Mouse (Mus musculus) embryonic facial prominence, embryonic 15.5 days (tissue): Measurements from ENCODE around the gene Cntnap2. TPM values are rescaled to one million over a fixed set of nuclear protein-coding genes. Genes with fewer than 3 reads are reported as not detected.

Source experiments
- ATAC-seq: fragments of 200-750 bp; cut with Nextera tagmentation; 2 replicates; pipeline ENCODE4 v1.8.0; 2017; ENCODE audit warnings: low read depth, moderate TSS enrichment; ENCODE audit not compliant: insufficient number of reproducible peaks, low FRiP score, low TSS enrichment
- H3K27ac ChIP-seq: fragments of 300-500 bp; sonication (generic); replicated peaks from 2 replicates; pipeline ENCODE4 v1.5.1; 2015; ENCODE audit warnings: mild to moderate bottlenecking, inconsistent platforms
- H3K27me3 ChIP-seq: fragments of 300-500 bp; sonication (generic); 2 replicates; pipeline ENCODE4 v1.6.1; 2015; ENCODE audit warnings: inconsistent platforms
- H3K36me3 ChIP-seq: fragments of 300-500 bp; sonication (generic); 2 replicates; pipeline ENCODE4 v1.6.1; 2015; ENCODE audit warnings: mild to moderate bottlenecking, inconsistent platforms
- H3K4me1 ChIP-seq: fragments of 300-500 bp; sonication (generic); 2 replicates; pipeline ENCODE4 v1.6.1; 2015; ENCODE audit warnings: inconsistent platforms
- H3K4me2 ChIP-seq: fragments of 300-500 bp; sonication (generic); replicated peaks from 2 replicates; pipeline ENCODE4 v1.6.1; 2015; ENCODE audit warnings: mild to moderate bottlenecking, inconsistent platforms
- H3K4me3 ChIP-seq: fragments of 300-500 bp; sonication (generic); replicated peaks from 2 replicates; pipeline ENCODE4 v1.5.1; 2015; ENCODE audit warnings: mild to moderate bottlenecking, inconsistent platforms
- H3K9ac ChIP-seq: fragments of 300-500 bp; sonication (generic); 2 replicates; pipeline ENCODE4 v1.6.1; 2015; ENCODE audit warnings: inconsistent platforms
- H3K9me3 ChIP-seq: fragments of 300-500 bp; sonication (generic); replicated peaks from 2 replicates; pipeline ENCODE4 v1.6.1; 2016; ENCODE audit warnings: inconsistent platforms
- WGBS: fragments of 180-500 bp; shearing (Covaris S2); methylation state at CpG from one replicate; pipeline ENCODE4 v1.1.7; 2015; 5-methylcytosine and 5-hydroxymethylcytosine counted together
- polyA plus RNA-seq: library from polyadenylated mRNA; unstranded; fragments of >200 nt; fragmentation: Nextera tagmentation; extraction: Ambion mirVana; gene quantifications from 2 replicates; pipeline ENCODE4 v1.2.1, GENCODE M21; 2015

Cntnap2 gene
- polyA plus RNA-seq, 1 experiment from 2014 or later: 1.5 TPM

GRCm38 (mm10) chr6:47319309-47319983, 2260.3 kb downstream of the Cntnap2 start:
- WGBS: 15% methylated on average over 5 of the region's 5 CpGs
- Histone ChIP-seq H3K36me3 (no peaks in the 10 kb centered on the region), H3K4me3 (no peak overlapping the region), H3K27me3 (no peaks in the 10 kb centered on the region), H3K9me3 (no peaks in the 10 kb centered on the region), H3K27ac (peak overlapping the region; percentile 79), H3K4me2 (peak overlapping the region; percentile 38; the same call in 1 of the 2 replicates), H3K4me1 (peaks cover 14% of the 10 kb centered on the region), H3K9ac (no peak overlapping the region)
- ATAC-seq: no peak

- no peak overlapping the region for H3K4me3 ChIP-seq
- ATAC-seq: no peak
- H3K4me2 ChIP-seq: no peak overlapping the region
- no peak overlapping the region for H3K9ac ChIP-seq
- 66% methylated on average over 5 of the region's 5 CpGs for WGBS
- H3K36me3 ChIP-seq: no peaks in the 10 kb centered on the region
- H3K27me3 ChIP-seq: no peaks in the 10 kb centered on the region
- H3K9me3 ChIP-seq: no peaks in the 10 kb centered on the region
- H3K27ac ChIP-seq: no peak overlapping the region
- H3K4me1 ChIP-seq: peaks cover 5% of the 10 kb centered on the region; the same call in 1 of the 2 replicates
Observed at GRCm38 (mm10) chr6:47323169-47323835, 2264.1 kb downstream of the Cntnap2 start.

- no peak for ATAC-seq
- H3K4me2 ChIP-seq: no peak overlapping the region
- 66% methylated on average over 5 of the region's 5 CpGs for WGBS
- no peaks in the 10 kb centered on the region for H3K27me3 ChIP-seq
- H3K9ac ChIP-seq: no peak overlapping the region
- no peaks in the 10 kb centered on the region for H3K9me3 ChIP-seq
- H3K27ac ChIP-seq: no peak overlapping the region
- no peak overlapping the region for H3K4me3 ChIP-seq
- H3K36me3 ChIP-seq: no peaks in the 10 kb centered on the region
- H3K4me1 ChIP-seq: peaks cover 2% of the 10 kb centered on the region; the same call in 1 of the 2 replicates
Observed at GRCm38 (mm10) chr6:47323886-47324285, 2264.7 kb downstream of the Cntnap2 start.

DNA sequence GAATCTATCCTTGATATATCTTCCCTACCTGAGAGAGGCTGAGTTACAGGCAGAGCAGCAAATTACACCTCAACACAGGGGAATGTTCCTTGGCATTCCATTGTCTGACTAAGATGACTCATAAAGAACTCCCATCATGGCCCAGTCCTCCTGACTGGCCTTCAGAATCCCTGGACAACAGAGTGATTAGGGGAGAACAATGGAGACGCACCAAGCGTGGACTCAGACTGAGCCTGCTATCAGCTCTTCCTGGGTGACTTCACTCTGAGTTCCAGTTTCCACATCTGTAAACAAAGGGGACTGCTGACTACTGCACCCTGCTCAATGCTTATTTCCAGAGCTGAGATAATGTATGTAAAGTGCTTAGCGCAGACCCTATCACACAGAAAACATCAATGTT, 2269.1 kb downstream of the Cntnap2 start:
- no peak overlapping the region for H3K4me3 ChIP-seq
- no peak overlapping the region for H3K9ac ChIP-seq
- no peaks in the 10 kb centered on the region for H3K27me3 ChIP-seq
- 91% methylated on average over 3 of the region's 3 CpGs for WGBS
- H3K27ac ChIP-seq: no peak overlapping the region
- H3K4me1 ChIP-seq: no peaks in the 10 kb centered on the region
- no peak overlapping the region for H3K4me2 ChIP-seq
- H3K9me3 ChIP-seq: no peaks in the 10 kb centered on the region
- ATAC-seq: no peak
- no peaks in the 10 kb centered on the region for H3K36me3 ChIP-seq

DNA sequence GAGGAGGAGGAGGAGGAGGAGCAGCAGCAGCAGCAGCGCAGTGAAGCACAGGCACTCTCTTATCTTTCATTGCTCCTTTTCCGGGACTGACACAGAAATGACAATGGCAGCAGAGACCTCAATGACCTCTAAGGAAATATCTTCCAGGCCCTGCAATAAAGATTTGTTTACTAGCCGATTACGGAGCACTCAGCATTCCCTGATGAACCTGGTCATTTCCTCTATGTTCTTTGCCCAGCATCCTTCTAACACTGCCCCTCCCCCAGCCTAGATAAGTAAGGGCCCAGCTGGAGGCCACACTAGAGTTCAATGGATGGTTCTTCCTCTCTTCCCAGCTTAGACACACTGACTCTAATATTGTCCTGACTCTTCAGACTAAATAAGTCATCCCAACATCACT, 2270.1 kb downstream of the Cntnap2 start:
- Histone ChIP-seq H3K9me3 (no peaks in the 10 kb centered on the region), H3K4me1 (no peaks in the 10 kb centered on the region), H3K36me3 (no peaks in the 10 kb centered on the region), H3K27me3 (no peaks in the 10 kb centered on the region), H3K9ac (no peak overlapping the region), H3K4me2 (no peak overlapping the region), H3K27ac (no peak overlapping the region), H3K4me3 (no peak overlapping the region)
- no peak for ATAC-seq
- 33% methylated on average over 4 of the region's 4 CpGs for WGBS

GRCm38 (mm10) chr6:47333016-47333415, 2273.9 kb downstream of the Cntnap2 start:
- Histone ChIP-seq H3K36me3 (no peaks in the 10 kb centered on the region), H3K27ac (no peak overlapping the region), H3K4me2 (no peak overlapping the region), H3K4me1 (no peaks in the 10 kb centered on the region), H3K27me3 (no peaks in the 10 kb centered on the region), H3K4me3 (no peak overlapping the region), H3K9ac (no peak overlapping the region), H3K9me3 (no peaks in the 10 kb centered on the region)
- WGBS: 44% methylated on average over 4 of the region's 4 CpGs
- ATAC-seq: no peak

- H3K9ac ChIP-seq: no peak overlapping the region
- no peaks in the 10 kb centered on the region for H3K9me3 ChIP-seq
- H3K4me2 ChIP-seq: no peak overlapping the region
- 92% methylated on average over 2 of the region's 2 CpGs for WGBS
- no peak overlapping the region for H3K4me3 ChIP-seq
- H3K36me3 ChIP-seq: no peaks in the 10 kb centered on the region
- H3K27ac ChIP-seq: no peak overlapping the region
- H3K27me3 ChIP-seq: no peaks in the 10 kb centered on the region
- ATAC-seq: no peak
- no peaks in the 10 kb centered on the region for H3K4me1 ChIP-seq
Observed at GRCm38 (mm10) chr6:47334377-47334776, 2275.2 kb downstream of the Cntnap2 start.

- H3K36me3 ChIP-seq: no peaks in the 10 kb centered on the region
- no peak for ATAC-seq
- no peak overlapping the region for H3K9ac ChIP-seq
- H3K27ac ChIP-seq: no peak overlapping the region
- H3K9me3 ChIP-seq: no peaks in the 10 kb centered on the region
- H3K4me2 ChIP-seq: no peak overlapping the region
- H3K4me1 ChIP-seq: no peaks in the 10 kb centered on the region
- H3K27me3 ChIP-seq: no peaks in the 10 kb centered on the region
- 86% methylated on average over 4 of the region's 4 CpGs for WGBS
- H3K4me3 ChIP-seq: no peak overlapping the region
Observed at GRCm38 (mm10) chr6:47337300-47337699, 2278.1 kb downstream of the Cntnap2 start.

GRCm38 (mm10) chr6:47338113-47338512, 2279.0 kb downstream of the Cntnap2 start:
- Histone ChIP-seq H3K9me3 (no peaks in the 10 kb centered on the region), H3K36me3 (no peaks in the 10 kb centered on the region), H3K4me1 (no peaks in the 10 kb centered on the region), H3K9ac (no peak overlapping the region), H3K4me2 (no peak overlapping the region), H3K4me3 (no peak overlapping the region), H3K27ac (no peak overlapping the region), H3K27me3 (no peaks in the 10 kb centered on the region)
- no peak for ATAC-seq
- WGBS: 77% methylated on average over 6 of the region's 6 CpGs

DNA sequence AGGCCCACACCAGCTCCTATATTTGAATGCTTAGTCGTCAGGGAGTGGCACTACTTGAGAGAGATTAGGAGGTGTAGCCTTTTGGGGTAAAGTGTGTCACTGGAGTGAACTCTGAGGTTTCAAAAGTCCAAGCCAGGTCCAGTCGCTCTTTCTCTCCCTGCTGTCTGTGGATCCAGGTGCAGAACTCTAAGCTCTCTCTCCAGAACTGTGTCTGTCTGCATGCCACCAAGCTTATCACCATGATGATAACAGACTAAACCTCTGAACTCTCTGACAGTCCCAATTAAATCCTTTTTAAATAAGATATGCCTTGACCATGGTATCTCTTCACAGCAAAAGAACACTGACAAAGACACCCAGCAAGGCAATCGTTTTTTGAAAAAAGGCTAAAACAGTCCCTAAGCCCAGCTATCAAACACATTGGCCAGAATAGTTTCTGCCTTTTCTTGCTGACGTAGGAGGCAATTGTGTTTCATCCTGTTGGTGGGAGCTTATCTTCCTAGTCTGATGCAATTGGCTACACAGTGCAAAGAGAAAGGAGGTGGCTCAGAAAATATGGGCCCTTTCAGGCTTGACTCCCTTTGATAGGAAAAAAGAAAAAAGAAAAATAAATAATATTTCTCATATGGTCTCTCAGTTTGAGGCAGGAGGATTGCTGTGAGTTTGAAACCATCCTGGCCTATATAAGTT, 2281.8 kb downstream of the Cntnap2 start:
- Histone ChIP-seq H3K4me1 (no peaks in the 10 kb centered on the region), H3K27ac (no peak overlapping the region), H3K4me2 (no peak overlapping the region), H3K9me3 (no peaks in the 10 kb centered on the region), H3K27me3 (no peaks in the 10 kb centered on the region), H3K36me3 (no peaks in the 10 kb centered on the region), H3K9ac (no peak overlapping the region), H3K4me3 (no peak overlapping the region)
- no peak for ATAC-seq
- WGBS: 78% methylated on average over 4 of the region's 4 CpGs

DNA sequence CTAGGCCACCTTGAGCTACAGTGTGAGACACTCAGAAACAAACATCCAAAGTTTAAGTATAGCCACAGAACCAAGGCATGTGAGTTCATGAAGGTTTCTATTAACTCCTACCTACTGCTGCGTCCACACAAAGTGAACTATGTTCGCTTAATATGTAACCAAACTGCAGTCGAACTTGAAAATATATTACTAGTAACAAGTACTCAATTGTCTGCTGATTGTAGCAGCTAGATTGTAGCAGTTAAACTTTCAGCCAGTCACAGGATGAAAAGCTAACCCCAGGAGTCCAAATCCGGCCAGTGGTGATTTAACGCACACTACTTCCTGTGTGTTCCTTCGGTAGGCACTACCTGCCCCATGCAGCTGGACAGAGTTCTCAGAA, 2282.3 kb downstream of the Cntnap2 start:
- H3K9me3 ChIP-seq: no peaks in the 10 kb centered on the region
- no peak overlapping the region for H3K4me3 ChIP-seq
- no peak overlapping the region for H3K27ac ChIP-seq
- H3K4me1 ChIP-seq: no peaks in the 10 kb centered on the region
- no peak for ATAC-seq
- no peaks in the 10 kb centered on the region for H3K27me3 ChIP-seq
- WGBS: 76% methylated on average over 6 of the region's 6 CpGs
- H3K4me2 ChIP-seq: no peak overlapping the region
- H3K36me3 ChIP-seq: no peaks in the 10 kb centered on the region
- no peak overlapping the region for H3K9ac ChIP-seq
